Mouse (Mus musculus) intestine, embryonic 14.5 days (tissue): ENCODE data around the gene Ankef1. TPM values are rescaled to one million over a fixed set of nuclear protein-coding genes. Genes with fewer than 3 reads are reported as not detected.

Source experiments
- polyA plus RNA-seq: library from polyadenylated mRNA; unstranded; fragments of >200 nt; fragmentation: Nextera tagmentation; extraction: Ambion mirVana; gene quantifications from 2 replicates; pipeline ENCODE4 v1.2.1, GENCODE M21; 2014

Ankef1 gene
- polyA plus RNA-seq, 1 experiment from 2014 or later: 0.35 TPM

Other genes with a start within 250 kb of the Ankef1 start
- gene Pak7, start 113.9 kb upstream of the Ankef1 start, polyA plus RNA-seq: 1.1 and 1.7 TPM in 2 replicates
- gene Snap25, start 211.5 kb downstream of the Ankef1 start, polyA plus RNA-seq: 9.5 and 9.6 TPM in 2 replicates